Mouse (Mus musculus) stomach, postnatal 0 days (tissue): ENCODE data around the gene Gm10073.

Experiments used
- CTCF ChIP-seq: IDR thresholded peaks from 2 replicates; pipeline ENCODE4 v1.5.1; 2016; ENCODE audit warnings: antibody characterized with exemption, low read depth, mild to moderate bottlenecking, moderate library complexity
- EP300 ChIP-seq: optimal IDR thresholded peaks from 2 replicates; pipeline ENCODE3; 2016; ENCODE audit warnings: antibody characterized with exemption

GRCm38 (mm10) chr8:106599265-106599979 is 26.2 kb upstream of the Gm10073 start:
- no peak for TF ChIP-seq CTCF
- no peak for TF ChIP-seq EP300
